Mouse (Mus musculus) adrenal gland, adult 8-10 months (tissue): ENCODE measurements at regions not wholly inside any gene's neighbourhood (a gene's known extent, or its start where the extent isn't known, plus 50 kb on each side); places are given as distances from the start of the nearest gene placed in this dataset.

Experiments used
- DNase-seq: peaks from one replicate; pipeline ENCODE4 v3.0.0; 2022

DNA sequence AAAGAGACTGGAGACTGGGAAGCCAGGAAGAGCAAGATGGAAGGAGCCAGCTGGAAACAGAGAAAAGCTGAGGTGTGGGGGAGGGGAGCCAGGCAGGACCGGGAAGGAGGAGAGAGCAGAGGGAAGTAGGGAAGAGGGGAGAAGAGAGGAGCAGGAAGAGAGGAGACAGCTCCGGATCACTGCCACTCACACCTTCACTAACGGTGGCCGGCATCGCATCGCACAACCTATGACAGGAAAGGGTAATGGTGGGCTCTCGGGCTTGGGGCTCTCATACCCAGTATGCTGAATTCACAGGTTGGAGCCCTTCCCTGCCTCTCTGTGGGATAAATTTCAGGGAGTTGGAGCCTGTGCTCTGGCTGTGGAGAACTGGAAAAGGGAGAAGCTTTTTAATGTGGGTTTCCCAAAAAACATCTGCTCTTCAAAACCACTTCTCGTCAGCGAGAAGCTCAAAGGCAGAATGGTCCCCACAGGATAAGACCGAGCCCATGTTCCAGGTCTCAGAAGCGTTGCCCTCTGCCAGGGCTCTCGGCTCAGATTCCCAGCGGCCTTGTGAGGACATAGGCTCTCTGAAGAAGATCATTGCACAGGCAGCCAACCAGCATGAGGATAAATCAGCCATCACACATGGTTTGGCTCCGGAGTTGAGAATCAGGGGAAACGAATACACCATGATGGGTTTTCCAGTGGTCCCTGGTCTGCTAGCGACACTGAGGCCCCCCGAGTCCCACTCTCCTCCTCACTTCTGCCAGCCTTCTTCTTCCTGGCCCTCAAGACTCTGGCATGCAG is 53.8 kb upstream of the Coro2b start:
- no peak for DNase-seq

DNA sequence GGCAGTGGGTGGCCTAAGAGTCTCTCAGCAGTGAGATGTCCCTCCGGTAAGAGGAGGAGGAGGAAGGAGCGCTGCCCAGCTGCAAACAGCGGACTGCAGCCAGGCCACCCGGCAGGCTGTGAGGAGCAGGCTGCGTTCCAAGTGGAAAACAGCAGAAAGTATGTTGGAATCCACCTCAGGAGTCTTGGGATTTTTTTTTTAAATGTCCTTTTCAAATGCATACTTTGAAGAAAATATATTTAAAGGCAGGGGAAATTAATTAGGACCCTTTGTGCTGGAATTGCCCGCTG is 54.3 kb upstream of the Coro2b start:
- no peak for DNase-seq

DNA sequence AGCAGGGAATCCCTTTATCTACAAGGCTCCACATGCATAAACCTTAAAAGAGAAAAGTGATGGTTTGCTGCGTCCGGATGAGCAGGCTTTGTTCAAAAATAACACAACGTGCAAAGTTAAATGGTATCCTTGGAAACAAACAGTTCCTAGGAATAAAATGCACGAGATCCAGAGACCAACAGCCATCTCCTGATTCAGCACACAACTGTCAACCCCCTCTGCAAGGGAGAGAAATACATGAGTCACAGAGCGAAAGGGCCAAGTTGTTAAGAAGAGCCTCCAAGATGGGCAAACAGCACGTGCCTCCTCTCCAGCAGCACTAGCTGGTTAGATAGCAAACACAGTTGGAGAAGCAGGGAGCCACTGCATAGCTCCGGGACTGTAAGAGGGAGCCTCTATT is 61.2 kb upstream of the Coro2b start:
- no peak for DNase-seq

DNA sequence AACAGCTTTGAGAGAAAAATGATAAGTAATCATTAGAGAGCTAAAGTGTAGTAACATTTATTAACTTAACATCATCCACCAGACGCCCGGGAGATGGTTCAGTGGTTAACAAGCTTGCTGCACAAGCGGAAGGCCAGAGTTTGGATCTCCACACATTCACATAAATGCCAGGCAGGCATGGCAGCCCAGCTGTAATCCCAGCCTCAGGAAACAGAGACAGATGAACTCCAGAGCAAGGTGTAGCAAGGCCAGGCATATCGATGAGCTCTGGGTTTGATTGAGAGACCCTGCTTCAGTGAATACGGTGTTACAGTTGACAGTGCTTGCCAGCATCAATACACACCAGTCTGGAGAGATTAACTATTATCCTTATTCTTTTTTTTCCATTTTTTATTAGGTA is 62.1 kb upstream of the Coro2b start:
- DNase-seq, result no peak

DNA sequence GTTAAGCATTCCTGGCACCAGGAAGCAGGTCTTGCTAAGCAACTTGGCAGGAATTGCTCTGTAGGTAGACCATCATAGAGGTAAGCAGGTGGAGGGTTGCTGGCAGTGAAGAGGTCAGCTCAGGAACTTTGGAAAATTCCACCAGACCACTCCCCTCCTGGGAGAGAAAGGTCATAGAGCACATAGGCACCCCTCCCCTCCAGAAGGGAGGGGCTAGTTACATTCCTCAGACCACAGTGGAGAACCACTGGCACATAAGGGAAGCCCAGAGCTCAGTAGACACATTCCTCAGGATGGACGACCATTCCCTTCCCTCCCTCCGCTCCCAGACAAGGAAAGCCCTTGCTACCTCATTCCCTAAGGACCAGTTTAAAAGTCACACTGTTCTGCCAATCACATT is 67.1 kb upstream of the Itga11 start:
- no peak for DNase-seq

DNA sequence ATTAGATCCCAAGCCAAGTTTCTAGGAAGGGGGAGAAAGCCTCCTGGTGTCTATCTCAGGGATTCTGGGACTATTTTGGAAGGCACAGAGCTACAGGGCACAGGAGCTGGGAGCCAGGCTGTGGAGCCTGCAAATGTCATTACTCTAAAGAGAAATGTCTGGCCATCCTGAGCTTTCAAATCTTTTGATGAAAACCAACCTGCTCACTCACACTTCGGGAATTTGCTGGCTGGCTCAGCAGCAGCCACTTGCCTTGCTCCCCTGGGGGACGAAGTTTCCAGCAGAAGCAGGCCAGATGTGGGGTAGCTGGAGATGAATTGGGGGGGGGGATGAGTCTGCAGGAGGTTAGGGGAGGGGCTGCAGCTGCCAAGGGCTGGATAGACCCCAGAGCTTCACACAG is 66.2 kb upstream of the Itga11 start:
- DNase-seq, result no peak

DNA sequence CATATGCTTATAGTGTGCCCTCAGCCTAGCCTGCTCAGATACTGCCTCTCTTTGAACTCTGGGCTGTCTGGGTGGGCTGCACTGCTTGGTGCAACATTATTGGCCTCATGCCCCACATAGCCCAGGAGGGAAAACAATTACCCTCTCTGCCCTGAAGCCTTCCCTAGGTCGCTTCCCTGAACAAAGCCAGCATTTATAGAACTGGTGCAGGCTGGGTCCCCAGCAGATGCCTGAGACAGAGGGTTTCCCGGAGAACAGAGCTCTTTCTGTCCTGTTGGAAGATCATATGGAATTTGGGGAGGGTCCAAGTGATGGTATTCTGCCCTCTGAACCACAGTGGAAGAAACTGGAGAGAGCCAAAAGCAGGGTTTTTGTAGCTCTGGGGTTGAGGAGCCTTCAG is 64.6 kb upstream of the Itga11 start:
- no peak for DNase-seq

DNA sequence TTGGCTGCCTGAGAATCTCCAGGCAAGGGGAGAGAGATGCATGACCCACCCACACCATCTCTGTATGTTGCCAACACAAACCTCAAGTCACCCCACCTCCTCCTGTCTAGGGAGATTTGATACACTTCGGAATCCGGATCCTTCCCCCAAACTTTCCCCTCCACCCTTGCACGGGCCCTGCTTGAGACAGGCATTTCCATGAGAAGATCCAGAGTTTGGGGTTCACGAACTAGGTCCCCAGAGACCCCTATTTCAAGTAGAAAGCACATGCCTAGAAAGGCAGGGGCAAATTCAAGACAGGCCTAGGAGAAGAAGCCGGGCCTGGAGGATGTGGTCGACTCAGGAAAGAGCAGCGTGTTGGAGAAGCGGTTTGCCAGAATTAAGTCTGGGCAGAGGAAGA is 63.8 kb upstream of the Itga11 start:
- no peak for DNase-seq

DNA sequence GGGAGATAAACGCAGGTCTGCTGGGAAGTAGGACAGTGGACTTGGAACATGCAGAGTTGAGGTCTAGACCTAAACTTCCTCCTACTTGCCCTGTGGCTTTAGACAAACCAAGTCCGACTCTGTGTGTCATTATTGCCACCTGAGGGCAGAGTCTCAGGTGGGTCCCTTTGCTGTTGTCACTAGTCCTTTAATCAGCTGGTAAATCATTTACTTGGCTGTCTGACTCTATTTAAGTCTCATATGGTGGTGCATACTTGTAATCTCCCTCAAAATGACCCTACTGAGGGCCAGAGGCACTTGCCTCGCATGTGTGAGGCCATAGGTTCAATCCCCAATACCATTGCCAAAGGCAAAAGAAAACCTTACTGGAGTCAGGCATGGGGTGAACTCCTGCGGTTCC is 62.7 kb upstream of the Itga11 start:
- no peak for DNase-seq

DNA sequence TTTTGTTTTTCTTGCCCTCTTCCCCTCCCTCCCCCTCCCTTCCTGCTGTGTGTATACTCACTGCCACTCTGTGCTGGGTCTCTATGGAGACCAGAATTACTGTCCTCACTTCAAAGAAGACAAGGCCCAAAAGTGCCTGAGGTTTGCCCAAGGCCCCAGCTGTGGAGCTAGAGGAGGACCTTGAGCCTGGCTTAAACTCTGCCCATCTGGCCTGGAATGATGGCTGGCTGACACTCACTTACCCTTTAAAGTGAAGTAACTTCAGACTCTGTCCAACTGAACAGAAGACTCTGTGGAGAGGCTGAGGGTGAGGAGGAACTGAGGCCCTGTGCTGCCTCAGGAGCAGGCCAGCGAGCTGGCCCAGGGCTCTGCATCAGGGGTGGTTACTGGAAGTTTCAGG is 61.8 kb upstream of the Itga11 start:
- peak; percentile 33 for DNase-seq

DNA sequence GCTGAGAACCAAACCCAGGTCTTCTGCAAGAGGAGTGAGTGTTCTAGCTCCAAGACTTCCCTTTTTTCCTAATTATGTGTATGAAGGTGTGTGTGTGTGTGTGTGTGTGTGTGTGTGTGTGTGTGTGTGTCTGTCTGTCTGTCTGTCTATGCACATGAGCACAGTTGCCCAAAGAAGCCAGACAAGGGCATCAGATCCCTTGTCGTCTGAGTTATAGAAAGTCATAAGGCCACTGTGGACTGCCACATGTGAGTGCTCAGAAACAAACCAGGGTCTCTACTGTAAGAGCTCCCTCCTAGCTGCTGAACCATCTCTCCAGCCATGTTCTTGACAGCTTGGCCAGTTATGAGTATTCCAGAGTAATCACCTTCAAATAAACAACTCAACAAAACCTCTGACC is 58.6 kb upstream of the Itga11 start:
- no peak for DNase-seq

DNA sequence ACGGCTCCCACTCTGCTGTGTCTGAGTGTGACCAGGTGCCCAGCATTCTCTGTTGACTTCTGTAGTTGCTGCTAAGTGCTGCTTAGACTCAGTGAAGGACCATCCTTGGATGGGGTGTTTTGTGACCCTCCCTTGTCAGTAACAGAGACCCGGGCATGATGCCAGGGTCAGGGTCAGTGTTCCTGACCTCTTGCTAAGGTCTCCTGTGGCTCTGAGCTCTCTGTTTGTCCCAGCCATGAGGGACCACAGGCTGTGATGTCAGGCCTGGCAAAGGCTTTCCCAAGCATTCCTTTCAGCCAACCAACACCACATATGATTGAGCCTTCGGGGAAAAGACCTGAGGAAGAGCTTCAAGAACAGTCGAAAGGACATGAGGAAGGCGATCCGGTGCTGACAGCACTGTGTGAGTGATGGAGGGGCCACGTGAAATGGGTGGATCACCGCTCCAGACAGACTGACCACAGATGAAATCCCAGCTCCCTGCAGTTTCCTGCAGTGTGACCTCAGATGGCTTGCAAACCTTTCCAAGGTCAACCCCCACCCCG is 56.7 kb upstream of the Itga11 start:
- no peak for DNase-seq

DNA sequence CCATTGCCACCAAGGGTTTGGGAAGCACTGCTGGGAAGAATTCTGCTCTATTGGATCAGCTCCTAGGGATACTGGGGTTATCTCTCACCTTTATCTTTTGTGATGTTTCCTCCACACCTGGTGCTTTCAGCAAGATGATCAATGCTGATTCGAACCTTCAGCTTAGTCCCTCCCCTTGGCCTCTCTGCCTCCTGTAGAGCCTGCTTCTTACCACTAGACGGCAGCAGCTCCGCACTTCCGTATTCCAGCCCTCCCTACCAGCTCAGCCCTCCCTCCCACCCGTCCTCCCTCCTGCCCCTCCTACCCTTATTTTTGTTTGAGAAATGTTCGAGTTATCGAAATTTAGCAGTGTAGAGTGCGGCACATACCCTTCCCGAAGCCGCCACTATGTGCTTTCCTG is 55.5 kb upstream of the Itga11 start:
- no peak for DNase-seq

DNA sequence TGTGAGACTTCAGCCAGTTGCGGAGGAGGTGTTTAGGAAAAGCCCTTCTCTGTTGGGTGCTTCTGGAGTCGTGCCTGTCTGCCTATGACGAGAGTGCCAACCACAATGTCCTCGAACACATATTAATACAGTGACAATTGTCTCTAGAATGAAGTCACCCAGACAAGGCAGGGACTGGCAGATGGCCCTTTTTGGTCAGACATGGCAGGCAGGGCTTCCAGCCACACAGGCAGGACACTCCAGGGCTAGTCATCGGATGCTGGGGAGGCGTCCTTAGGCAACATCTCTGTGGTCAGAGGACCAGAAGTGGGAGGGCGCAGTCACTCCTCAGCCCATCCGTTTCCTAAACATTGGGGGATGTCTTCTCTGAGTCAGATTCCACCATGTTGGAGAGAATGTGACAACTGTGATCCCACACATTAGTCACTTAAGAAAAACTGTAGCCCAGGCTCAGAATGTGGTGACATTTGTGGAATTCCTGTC is 53.0 kb upstream of the Itga11 start:
- DNase-seq, result no peak

DNA sequence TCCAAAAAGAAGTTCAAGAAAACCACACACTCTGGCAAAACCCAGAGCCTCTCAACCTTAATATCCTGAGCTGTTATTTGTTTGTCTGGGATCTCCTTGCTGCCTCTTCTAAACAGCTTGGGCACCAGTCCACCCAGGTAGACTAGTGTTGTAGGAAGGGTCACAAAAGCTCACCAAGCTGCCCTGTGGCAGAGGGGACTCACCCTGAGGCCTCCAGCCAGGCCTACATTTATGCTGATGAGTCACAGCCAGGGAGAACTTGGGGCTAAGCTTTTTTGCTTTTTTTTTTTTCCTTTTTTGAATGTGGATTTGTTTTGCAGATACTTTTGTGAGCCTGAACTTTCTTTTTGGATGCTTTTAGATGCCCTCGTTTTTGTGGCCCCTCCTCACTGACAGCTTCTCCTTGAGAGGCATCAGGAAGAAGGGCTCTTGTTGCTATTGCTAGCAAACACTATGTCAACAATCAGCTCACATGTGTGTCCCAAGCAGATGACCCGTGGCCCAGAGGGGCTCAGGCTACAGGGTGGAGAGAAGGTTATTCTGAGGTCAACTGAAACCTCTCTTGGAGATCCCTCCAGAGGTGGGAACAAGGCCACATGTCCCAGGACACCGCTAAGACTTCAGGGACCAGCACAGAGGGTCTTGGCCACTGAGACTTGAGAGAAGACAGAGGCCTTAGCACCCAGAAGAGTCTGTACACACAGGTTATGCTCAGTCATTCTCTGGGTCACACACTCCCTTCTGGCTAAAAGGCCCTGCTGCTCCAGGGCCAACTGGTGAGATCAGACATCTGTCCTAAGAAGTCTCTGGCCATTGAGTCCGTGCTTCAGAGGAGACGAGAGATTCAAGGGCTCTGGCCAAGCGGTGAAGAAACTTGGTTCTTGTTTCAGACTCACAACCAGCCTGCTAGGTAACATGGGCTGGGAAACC is 50.3 kb upstream of the Itga11 start:
- DNase-seq, result no peak
